Mouse (Mus musculus): Measurements from ENCODE around the gene Coro7.

Coro7 gene

DNA sequence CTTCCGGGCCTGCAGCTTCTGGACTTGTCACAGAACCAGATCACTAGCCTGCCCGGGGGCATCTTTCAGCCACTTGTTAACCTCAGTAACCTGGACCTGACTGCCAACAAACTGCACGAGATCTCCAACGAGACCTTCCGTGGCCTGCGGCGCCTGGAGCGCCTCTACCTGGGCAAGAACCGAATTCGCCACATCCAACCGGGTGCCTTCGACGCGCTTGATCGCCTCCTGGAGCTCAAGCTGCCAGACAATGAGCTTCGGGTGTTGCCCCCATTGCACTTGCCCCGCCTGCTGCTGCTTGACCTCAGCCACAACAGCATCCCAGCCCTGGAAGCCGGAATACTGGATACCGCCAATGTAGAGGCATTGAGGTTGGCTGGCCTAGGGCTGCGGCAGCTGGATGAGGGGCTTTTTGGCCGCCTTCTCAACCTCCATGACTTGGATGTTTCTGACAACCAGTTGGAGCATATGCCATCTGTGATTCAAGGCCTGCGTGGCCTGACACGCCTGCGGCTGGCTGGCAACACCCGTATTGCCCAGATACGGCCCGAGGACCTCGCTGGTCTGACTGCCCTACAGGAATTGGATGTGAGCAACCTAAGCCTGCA is 31.1 kb downstream of the Coro7 start:
- no peak for DNase-seq (ENCODE audit: low spot score)

DNA sequence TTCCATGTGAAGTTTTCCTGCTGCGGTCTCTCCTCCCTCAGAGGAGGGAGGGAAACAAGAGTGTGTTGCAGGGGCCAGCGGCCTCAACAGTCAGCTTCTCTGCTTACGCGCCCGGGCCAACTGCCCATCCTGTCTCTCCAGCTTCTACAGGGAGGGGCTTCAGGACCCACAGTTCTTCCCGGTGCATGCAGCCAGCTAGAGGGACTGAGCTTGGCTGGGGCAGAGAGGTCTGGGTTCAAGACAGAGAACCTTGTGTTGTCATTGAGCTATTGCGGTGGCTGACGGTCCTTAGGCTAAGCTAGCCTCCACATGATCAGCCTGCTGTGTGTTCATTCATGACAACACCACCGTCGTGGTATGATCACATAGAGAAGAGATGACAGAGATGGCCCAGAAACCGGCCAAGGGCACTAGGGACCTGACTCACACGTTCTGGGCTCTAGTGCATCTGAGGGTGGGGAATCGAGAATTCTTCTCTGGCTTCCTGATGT is 31.9 kb downstream of the Coro7 start:
- DNase-seq (ENCODE audit: low spot score) = no peak

DNA sequence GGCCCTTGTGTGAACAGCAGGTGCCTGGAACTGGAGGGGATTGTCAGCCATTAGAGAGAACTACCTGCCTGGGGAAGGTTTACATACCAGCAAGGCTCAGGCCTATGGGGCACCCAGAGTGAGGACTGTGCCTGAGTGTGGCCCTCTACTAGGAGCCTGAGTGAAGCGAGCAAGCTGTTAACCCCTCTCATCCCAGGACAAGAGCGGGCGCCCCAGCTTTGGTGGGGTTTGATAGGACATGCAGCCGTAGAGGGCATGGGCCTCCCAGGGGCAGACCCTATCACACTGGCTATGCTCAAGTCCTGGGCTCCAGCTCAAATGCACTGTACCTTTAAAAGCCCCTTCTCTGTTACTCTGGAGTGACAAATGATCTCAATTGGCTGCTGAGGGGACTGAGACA is 32.7 kb downstream of the Coro7 start:
- no peak for DNase-seq (ENCODE audit: low spot score)

DNA sequence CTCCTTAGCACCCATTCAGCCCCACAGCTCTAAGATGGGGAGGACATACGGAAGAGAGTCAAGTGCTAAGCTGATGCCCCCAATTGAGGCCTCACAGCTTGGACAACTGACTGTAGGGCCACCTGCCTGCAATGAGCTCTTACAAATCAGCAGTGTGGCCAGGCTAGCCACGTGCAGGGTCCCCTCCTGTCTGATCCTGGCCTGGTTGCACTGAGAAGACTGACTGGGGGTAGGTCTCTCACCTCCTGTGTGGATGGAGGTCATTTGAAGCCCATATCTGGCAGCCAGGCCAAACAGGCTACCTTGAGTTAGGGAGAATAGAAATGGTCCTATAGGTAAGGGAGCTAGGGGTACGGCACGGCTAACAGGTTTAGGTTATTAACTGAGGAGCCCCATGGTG is 33.7 kb downstream of the Coro7 start:
- DNase-seq (ENCODE audit: low spot score) = no peak

DNA sequence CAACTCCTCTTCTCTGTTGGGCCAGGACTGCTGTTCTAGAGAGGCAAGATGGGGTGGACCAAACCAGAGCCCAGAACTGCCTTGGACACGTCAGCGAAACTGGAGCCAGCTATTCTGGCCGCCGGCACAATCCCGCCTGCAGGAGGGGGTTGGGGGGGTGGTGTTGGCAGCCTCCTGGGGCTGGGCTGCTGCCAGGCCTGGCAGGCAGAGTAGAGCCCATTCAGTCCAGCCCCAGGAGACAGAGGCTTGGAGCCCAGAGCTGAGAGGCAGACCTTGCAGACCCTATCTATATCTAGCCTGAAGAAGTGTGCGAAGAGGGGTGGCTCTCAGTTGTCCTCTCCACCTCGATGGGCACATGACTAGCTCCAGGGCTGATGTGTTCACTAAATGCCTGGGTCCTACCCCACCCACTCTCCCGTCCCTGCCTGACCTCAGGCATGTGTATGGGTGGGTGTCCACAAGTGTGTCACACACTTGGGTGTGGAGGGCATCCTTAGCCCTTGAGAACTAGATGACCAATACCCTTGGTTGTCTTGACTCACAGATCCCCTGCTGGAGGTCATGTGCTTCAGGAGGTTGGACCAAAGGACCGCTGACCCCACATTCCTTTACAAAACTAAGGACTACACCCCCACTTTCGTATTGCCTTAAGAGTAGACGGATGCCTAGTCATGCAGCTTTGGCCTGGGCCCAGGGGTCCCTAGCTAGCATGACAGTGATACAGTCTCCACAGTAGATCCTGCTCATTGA is 35.7 kb downstream of the Coro7 start:
- no peak for DNase-seq (ENCODE audit: low spot score)

DNA sequence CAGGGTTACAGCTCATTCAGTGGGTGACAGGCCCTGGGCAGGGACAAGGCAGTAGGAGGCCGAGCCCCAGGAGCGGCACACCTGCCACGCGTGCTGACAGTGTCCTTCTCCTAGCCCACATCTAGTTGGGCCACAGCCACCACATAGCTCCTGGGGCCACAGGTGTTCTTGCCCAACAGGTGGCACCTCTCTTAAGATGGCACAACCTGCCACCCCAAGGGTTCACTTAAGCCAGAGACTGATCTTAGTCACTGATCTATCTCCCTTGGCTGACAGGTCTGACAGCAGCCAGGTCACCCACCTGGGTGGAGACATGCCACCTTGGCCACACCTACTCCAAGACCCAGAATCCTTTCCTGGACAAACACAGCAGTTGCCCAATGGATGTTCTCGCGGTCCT is 36.6 kb downstream of the Coro7 start:
- no peak for DNase-seq (ENCODE audit: low spot score)

DNA sequence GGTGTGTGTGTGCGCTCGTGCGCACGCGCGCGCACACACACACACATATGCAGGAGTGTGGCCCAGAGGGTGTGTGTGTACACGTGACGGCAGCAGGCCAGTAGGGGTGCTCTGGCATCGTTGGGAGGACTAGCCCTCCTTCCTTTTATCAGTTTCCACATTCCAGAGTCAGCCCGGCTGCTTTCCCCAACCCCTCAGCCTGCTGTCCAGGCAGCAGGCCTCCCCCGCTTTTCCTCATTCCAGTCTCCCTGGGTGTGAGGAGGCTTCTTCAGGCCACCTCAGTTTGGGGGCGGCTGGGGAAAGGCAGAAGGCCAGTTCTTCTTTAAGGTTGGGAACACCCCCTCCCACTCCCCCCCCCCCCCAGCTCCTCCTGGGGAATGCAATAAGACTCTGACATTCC is 37.4 kb downstream of the Coro7 start:
- DNase-seq (ENCODE audit: low spot score) = no peak

DNA sequence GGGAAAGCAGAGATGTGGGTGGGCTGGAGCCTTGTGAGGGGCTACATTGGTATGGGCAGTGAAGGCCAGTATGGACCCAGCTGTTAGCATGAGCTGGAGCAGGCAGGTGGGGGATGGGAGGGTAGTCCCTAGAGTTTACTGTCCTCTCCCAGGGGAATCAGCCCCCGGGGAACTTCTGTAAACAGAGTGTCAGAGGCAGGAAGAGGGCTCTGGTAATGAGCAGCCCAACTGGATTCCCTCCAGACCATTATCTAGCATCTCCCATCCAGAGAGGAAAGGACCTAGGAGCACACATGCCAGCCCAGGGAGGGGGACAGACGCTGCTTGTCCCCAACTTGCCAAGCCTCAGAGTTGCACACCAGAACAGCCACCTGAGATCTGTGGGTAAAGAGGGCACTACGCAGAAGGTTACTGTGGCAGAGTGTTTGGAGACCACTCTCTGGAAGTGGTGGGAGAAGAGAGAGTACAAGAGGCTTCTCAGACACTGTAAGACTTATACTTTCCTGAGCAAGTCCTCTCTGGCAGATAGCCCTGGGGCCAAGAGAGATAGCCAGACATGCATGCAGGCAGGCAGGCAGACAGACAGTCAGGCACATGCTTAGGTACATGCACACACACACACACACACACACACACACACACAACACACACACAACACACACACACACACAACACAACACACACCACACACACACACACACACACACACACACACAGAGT is 38.3 kb downstream of the Coro7 start:
- no peak for DNase-seq (ENCODE audit: low spot score)

DNA sequence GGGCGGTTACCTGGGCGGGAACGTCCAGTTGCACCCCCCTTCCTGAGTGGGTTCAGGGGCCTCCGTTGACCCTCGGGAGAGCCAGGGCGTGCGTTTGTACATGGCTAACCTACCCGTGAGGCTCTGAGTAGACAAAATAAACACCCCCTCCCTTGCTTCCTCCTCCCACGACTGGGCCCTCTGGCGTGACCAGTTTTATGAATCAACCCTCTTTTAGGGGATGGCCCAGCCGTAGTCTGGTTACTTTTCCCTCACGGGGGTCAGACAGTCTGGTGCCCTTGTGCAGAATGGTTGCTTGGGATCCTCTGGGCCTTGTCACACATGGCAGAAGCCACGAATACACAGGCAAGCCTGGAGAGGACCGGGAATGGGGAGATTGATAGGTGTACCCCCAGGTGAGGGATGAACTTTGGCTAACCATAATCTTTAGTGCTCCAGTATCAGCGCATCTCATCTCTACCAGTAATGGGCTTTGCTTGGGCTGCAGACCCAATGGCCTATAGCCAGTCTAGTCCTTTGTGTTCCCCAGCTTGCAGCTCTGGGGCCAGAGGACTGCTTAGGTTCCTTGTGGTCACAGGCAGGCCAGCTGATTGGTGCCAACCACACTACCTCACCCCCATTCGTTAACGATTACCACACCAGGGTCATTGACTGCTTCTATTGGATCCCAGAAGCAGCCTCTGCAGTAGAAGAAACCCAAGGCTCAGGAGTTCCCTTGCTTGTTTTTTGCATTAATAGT is 39.1 kb downstream of the Coro7 start:
- DNase-seq (ENCODE audit: low spot score) = no peak

DNA sequence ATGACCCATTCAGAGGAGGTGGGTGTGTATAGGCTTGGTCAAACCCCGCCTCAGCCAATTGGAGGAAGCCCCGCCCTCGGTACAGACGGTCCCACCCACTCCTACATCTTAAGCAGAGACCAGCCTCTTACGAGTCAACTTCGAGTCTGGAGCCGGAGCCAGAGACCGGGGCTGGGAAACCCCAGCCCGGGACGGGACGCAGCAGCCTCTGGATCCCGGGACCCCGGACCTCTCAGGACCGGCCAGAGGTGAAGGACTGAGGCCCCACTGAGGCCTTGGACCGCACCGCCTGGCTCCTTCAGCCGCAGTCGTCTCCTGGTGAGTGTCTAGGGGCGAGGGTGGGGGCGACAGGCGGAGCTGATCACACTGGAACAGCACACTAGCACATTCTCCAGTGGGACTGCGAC is 39.7 kb downstream of the Coro7 start, which contains the start of the genes Vasn and Dnaja3:
Gene Vasn, plus strand, starts transcription at position 111 of the 407 bp plus-strand sequence.
Gene Dnaja3, plus strand, starts transcription at position 159 of the 407 bp plus-strand sequence.
- DNase-seq (ENCODE audit: low spot score) = peak; percentile 68

DNA sequence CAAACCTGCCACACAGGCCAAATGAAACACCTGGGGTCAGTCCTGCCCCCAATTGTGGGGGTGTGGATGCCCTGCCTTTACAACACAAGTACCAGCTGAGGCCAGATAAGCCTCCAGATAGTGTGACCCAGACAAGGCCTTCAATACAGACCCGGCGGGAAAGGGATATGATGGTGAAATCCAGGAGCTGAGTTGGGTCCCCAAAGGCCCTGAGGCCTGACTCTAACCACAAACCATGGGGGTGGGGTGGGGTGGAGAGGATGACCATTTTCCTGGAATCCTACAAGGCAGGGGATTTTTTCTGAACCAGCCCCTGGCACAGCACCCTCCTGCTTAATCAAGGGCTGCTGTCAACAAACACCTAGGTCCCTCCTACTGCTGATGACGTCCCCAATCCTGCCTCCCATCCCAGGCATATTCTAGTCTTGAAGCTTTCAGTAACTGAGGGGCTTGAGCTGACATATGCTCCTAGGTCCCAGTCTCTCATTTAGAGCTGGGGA is 40.6 kb downstream of the Coro7 start:
- no peak for DNase-seq (ENCODE audit: low spot score)

DNA sequence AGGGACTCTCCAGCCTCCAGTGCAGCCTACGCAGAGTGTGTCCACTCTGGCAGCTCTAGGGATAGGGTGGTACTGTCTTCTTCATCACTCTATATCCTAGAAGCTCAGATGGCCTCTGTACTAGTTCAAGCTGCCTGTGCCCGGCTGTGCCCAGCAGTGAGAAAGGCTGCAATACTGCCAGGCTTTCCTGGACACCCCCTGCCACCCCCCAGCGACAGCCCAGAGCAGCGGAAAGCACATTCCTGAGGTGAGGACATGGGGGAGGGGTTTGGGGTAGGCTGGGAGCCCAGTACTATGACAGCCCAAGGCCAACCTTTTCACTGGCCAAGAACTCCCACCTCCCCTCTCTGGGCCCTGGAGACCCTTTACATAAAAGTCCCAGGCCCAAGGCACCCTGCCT is 43.8 kb downstream of the Coro7 start:
- no peak for DNase-seq (ENCODE audit: low spot score)

DNA sequence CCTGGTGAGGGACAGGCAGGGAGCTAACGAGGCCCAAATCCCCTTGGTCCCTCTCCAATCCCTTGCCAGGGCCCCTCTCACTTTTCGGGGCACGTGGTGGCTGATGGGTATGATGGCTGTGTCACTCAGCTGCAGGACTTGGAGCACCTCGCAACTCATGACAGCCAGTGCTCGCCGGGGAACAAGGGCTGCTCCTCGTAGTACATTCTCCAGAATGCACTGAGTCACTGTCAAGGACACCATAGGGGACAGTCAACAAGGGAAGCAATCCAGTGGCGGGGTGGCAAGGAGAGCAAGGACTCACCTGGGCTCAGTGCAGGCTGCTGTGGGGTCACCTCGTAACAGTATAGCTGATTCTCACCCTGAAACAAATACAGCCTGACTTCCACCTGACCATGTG is 44.9 kb downstream of the Coro7 start:
- DNase-seq (ENCODE audit: low spot score) = no peak

DNA sequence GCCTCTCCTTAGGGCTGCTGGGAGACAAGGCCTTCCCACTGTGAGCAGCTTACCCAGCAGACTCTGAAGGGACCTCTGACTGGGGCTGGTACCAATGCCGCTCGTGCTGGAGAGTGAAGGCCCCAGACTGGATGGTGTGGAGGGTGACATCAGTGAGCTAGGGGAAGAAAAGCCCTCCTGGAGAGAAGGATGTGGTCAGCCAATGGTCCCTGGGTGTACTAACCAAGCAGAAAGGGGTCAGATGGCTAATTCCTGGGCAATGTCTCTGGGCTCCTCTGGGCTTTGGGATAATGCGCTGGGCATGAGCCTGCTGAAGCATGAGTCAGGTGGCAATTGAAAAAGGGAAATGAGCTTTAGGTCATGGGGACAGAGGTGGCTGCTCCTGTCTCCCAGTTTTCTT is 45.9 kb downstream of the Coro7 start:
- DNase-seq (ENCODE audit: low spot score) = no peak

DNA sequence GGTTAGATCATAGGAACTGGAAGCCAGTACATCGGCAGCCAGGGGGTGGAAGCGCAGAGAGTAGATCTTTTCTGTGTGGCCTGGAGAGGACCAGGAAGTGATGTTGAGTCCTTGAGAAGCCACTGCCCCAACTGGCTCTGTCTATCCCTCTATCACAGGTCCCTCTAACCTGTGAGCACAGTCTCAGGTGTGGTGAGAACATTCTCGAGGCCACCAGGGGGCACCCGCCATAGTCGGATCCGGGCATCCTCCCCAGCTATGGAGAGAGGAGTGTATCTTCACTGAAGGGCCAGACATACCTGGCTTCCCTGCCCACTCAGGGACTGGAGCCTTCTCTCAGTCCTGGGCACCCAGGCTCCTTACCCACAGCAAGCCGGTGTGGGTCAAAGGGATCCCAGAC is 47.5 kb downstream of the Coro7 start:
- no peak for DNase-seq (ENCODE audit: low spot score)

DNA sequence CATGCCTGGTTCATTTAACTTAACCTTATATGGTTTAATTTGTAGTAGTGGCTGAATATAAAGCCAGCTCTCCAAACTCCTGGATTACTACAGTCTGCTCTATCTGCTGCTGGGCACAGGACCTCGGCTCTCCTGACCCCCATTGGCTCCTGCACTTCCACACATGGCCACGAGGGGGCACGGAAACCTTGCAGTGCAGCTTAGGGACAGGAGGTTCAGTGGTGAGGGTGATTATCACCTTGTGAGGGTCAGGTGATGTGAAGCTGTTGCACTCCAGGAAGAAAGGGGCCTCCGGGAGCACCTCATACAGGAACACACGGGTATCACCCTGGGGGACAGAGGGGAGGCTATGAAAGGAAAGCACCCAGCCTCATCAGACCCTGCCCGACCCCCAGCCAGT is 49.6 kb downstream of the Coro7 start:
- DNase-seq (ENCODE audit: low spot score) = peak; percentile 74

DNA sequence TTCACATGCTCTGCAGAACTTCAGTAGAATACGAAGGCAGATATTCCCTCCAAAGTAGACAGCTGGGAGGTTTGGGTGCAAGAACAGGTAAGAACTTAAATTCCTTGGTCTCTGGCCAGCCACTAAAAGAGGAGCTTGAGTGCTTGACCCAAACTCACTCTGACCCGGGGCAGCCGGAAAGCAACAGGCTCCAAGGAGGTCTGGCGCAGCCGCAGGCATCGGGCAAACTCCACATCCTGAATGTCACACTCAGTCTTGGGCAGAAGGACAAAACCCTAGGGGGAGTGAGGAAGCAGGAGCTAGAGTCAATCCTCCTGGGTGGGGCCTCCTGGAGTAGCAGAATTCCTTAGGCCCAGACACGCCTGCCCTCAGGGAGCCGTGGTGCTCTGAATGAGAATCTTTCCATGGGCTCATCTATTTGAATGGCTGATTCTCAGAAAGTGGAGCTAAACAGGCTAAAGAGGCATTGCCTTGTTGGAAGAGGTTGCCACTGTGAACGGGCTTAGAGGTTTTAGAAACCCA is 50.6 kb downstream of the Coro7 start:
- no peak for DNase-seq (ENCODE audit: low spot score)

DNA sequence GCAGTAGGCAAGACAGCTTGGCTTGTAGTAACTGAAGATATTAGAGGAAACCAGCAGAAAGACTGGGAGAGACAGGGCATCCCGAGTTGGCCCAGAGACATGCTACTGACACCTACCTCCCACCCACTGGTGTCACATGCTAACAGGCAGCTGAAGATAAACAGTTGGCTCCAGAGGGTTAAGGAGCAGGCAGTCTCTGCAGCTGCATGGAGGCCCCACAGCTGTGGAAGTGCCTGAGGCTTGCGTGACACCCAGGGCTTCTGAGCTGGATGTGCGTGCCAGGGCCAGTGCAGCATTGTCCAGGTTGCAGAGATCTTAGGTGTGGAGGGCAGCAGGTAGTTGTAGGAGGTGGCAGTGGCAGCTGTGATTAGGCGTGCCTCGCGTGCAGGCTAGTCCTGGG is 52.5 kb downstream of the Coro7 start:
- DNase-seq (ENCODE audit: low spot score) = no peak

DNA sequence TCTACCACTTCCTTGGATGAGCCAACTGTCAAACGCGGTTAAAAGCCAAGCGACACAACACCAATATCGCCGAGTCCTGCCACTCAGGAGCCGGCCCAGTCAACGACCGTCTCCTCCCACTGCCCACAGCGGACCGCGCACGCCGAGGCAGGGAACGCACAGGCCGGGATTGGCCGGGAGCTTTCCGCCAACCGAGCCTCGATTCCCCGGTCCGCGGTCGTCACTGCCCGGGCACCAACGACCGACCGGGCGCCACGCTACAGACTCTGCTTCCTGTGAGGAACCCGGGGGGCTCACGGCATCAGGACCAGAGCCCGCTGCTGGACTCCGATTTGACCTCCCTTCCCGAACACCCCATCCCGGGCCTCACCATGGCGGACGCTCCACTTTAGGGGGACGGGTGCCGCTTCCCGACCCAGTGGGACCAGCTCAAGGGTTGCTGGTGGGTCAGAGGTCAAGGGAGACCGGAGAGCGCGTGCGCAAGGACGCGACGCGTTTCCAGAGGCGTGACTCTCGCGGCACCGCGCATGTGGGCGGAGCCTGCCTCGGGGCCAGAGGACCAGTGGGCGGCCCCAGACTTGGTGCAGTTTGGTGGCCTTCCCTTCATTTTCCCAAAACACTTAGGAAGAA is 55.0 kb downstream of the Coro7 start, which contains the start of gene Pam16:
Gene Pam16, minus strand, starts transcription at position 508 of the 630 bp plus-strand sequence.
- peak; percentile 81 for DNase-seq (ENCODE audit: low spot score)

DNA sequence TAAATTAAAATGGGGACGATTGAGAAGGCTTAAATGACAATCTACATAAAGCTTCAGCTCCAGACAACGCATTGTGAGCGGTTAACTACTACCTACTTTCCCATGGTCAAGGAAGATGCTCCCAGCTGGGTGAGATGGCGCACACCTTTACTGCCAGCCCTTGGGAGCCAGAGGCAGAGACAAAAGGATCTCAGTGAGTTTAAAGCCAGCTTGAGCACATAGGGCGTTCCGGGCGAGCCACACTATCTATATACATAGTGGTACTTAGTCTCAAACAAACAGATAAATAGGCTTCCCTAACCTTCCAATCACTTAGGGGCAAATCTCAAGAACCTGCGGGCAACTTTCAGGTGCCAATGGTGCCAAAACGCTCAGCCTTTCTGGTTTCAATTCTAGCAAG is 55.5 kb downstream of the Coro7 start:
- DNase-seq (ENCODE audit: low spot score) = no peak

DNA sequence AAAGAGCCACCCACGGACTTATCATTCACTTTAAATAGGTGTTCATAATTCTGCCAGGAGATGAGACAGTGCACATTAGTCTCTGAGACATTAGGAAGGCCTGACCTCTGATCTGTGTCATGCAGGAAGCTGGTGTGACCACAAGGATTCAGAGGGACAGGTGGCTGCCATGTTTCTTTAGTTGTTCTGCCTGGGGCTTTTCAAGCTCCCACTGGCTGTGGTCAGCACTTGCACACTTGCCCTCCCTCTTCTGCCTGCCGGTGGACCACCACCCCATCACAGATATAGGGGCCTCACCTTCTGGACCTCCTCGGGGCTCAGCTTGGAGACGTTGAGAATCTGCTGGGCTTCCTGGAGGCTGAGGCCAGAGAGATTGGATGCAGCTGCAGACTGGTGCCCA is 62.7 kb downstream of the Coro7 start:
- no peak for DNase-seq (ENCODE audit: low spot score)
